Mouse (Mus musculus) right cerebral cortex, postnatal 36 days (tissue): ENCODE data around the gene Hcar1.

Experiments used
- DNase-seq, 2 experiments: peaks; one replicate each; pipeline ENCODE4 v3.0.0; 2022; ENCODE audit warnings: low spot score in 2 of 2, mixed read lengths in 1 of 2

The Hcar1 gene

GRCm38 (mm10) chr5:123879928-123880327, at the start of gene Hcar1:
Gene Hcar1 (minus strand): TSS chr5:123880020.
- no peak for DNase-seq

DNA sequence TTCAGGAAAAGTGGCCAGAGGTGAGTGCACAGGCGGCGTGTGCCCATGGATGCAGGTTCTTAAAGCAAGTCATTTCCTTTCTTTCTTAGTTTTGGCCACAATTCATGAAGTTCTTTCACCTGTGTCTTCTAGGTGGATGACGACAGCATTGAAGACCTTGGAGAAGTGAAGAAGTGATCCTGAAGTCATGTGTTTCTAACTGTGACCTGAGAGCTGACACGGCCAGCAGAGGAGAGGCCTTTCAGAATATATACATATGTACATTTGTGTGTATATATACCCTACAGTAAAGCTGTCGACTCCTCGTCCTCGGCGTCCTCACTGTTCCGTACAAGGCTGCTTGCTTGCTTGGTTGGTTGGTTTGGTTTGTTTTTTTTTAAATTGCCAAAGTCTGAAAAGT, 47.3 kb upstream of the Hcar1 start, which contains the start of gene Gm43518:
TSS of gene Gm43518 (plus strand) at position 301 of the 400 bp plus-strand sequence.
- DNase-seq: no peak

- DNase-seq: no peak
Measured at GRCm38 (mm10) chr5:123922112-123922511, 42.3 kb upstream of the Hcar1 start.

DNA sequence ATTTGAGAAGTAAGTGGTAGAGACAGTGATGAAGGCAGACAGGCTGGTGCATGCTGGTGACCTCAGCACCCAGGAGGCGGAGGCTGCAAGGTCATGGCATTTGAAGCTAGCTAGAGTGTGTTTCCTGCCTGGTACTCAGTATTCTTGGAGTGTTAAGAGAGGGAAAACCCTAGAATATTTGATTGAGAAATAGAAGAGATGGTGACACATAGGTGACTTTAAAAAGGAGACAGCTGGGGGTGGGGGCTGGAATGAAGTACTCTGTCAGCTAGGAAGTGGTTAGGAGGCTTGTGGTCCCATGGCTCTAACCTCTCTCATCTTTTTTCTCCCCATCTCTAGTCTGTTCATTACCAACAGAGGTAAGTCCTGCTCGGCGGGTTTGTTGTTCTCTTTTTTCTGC, 35.0 kb upstream of the Hcar1 start:
- no peak for DNase-seq

DNA sequence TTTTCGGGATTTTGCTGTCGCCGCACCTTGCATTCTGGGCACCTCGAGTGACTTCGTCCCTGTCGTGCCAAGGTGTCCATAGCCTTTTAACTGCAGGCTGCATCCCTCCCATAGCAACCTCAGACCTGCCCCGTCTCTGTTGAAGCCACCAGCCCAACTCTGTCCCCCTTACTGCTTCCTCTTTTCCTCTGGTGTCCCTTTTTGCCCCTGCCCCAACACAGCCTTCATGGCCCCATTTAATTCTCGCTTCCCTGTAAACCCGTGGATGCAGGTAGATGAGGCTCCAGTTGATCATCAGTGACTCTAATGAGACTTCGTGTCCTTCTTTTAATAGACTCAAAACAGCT, 27.8 kb upstream of the Hcar1 start:
- DNase-seq: no peak

GRCm38 (mm10) chr5:123906976-123907630, 27.3 kb upstream of the Hcar1 start, which contains the start of gene Denr:
Gene Denr (plus strand): TSS chr5:123907175.
- DNase-seq: peak; percentile 95 to 96

- no peak for DNase-seq
Measured at GRCm38 (mm10) chr5:123906146-123906975, 26.5 kb upstream of the Hcar1 start.

- no peak for DNase-seq
Measured at GRCm38 (mm10) chr5:123904059-123904672, 24.3 kb upstream of the Hcar1 start.

DNA sequence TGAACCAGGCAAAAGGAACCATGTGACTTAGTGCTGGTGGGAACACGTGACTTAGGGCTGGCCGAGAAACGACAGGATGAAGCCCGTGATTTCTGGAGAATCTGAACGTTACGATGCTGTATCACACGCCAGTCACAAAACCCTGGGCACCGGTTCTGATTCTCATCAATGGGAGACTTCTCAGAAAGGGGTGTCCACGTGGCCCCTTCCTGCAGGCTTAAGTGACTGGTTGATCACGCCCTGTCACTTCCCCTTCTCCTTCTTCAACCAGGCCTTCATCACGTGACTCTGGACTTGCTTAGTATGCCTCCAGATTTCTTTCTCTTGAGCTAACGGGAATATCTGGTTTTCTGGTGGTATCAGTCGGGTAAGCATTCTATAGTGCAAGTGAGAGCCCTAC, 17.5 kb upstream of the Hcar1 start:
- no peak for DNase-seq

DNA sequence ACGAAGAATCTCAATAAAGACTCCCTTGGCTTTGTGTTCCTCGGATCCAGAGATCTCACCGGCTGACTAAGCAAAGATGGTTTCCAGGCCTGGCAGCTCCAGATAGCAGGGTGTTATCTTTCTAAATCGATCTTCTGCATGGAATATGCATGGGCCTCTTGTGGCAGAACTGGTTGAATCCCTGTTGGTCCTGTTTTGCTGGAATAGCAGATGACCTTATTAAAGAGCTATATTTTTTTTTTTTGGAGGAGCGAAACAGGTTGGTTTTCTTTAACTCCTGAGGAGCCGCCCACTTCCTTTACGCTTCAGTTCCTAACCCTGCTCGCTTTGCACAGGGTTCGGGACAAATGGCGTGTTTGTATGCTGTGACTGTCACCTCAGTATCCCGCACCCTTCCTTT, 16.6 kb upstream of the Hcar1 start:
- no peak for DNase-seq

GRCm38 (mm10) chr5:123893520-123893919, 13.7 kb upstream of the Hcar1 start:
- DNase-seq: no peak

DNA sequence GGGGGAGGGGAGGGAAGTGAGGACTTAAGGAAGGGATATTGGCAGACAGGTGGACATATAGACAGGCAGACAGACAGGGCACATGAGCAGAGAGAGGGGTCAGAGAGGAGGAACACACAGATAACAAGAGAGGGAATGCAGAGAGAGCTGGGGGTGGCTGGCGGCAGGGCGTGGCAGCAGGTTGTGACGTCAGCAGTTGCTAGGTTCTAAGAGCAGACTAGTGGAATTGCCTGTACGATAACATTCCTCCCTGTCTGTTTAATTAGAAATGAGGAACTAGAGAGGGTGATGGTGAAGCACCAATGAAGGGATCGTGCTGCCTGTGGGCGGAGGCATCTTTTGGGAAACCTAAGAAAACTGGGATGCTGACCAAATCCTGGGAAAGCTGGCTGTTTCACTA, 11.8 kb upstream of the Hcar1 start:
- no peak for DNase-seq

DNA sequence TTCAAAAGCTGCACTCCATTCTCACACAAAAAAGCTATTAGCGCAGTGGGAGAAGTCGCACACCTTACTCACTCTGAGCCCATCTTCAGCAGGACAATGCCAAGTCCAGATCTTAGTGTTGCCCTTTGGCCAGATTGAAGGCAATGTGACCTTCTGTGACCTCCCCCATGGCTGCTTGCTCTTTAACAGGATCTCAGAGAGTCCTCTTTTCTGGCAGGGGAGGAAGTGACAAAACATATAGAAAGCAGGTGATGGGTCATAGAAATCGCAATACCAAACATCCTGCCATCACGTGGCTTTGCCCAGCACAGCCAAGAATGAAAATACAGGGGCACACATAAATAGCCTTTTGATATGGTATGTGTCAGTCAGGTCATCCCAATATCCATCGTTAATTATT, 11.2 kb upstream of the Hcar1 start:
- DNase-seq: no peak

GRCm38 (mm10) chr5:123890312-123890711, 10.5 kb upstream of the Hcar1 start:
- no peak for DNase-seq

- DNase-seq: no peak
Measured at GRCm38 (mm10) chr5:123886365-123886764, 6.5 kb upstream of the Hcar1 start.

DNA sequence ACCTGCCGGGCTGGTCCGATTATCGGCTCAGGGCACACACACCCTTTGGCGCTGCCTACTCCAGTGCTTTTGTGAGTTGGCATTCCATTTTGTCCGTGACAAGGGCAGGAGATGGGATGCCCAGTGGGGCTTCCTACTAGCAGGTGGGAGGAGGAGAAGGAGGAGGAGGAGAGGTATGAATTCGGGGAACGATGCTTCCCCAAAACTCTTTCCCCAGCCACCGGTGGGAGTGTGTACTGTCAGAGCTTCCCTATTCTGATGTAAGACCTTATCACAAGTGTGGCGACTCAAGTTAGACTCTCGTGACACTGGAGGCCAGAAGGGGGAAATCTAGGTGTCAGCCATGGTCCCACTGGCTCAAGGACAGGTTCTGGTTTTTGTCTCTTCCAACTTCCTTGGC, 4.5 kb upstream of the Hcar1 start:
- no peak for DNase-seq

GRCm38 (mm10) chr5:123883891-123884290, 4.1 kb upstream of the Hcar1 start:
- DNase-seq: no peak

- DNase-seq: no peak
Measured at GRCm38 (mm10) chr5:123880778-123881177, 958 bp upstream of the Hcar1 start.

- DNase-seq: no peak
Measured at GRCm38 (mm10) chr5:123878056-123878455, 1.8 kb downstream of the Hcar1 start.

- DNase-seq: no peak
Measured at GRCm38 (mm10) chr5:123874177-123874576, 5.6 kb downstream of the Hcar1 start.

- no peak for DNase-seq
Measured at GRCm38 (mm10) chr5:123869615-123870014, 10.2 kb downstream of the Hcar1 start.

DNA sequence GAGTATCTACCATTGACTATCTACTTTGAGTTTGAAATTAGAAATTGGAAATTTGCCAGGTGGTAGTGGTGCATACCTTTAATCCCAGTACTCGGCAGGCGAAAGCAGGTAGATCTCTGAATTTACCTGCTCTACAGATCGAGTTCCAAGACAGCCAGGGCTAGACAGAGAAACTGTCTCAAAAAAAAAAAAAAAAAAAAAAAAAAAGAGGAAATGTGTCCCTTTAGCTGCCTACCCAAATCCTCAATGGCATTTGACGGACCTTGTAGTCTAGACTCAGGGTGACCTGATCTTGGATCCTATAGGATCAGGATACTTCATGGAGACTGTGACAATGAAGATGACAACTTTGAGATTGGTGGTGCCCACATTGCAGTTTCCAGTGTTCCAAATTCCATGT, 13.4 kb downstream of the Hcar1 start:
- no peak for DNase-seq

DNA sequence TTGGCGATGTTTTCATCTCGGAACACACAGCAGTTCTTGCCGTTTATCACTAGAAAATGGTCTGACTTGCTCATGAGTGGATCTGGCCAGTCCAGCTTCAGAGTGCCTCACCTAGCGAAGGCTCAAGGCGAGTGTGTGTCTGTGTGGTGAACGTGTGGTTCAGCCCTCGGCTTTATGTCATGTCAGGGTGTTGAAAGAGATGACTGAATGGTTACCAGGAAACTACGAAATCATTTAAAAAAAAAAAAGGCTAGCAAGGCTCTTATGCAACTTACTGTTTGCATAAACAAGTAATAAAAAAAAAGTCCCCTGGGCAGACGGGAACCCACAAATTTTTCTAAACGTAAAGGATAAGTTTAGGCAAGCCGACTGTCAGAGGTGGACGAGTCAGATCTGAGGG, 14.5 kb downstream of the Hcar1 start, which contains the start of gene Hcar2:
TSS of gene Hcar2 (minus strand) at position 135 of the 400 bp plus-strand sequence.
- no peak for DNase-seq
